Mouse (Mus musculus) C2C12 (cell line): Measurements from ENCODE around the gene Zfp316.

Experiments
- CTCF ChIP-seq: IDR thresholded peaks from one replicate; pipeline ENCODE4 v1.5.1; 2011; ENCODE audit not compliant: control insufficient read depth, insufficient read depth, insufficient read length
- MAX ChIP-seq: IDR thresholded peaks from one replicate; pipeline ENCODE4 v1.6.1; 2011; ENCODE audit warnings: mild to moderate bottlenecking, control low read depth
- MYOD1 ChIP-seq: IDR thresholded peaks from one replicate; pipeline ENCODE4 v1.6.1; 2011; ENCODE audit warnings: low read depth; ENCODE audit not compliant: control insufficient read depth, insufficient read length
- MYOG ChIP-seq: IDR thresholded peaks from one replicate; pipeline ENCODE4 v1.6.1; 2011; ENCODE audit not compliant: control insufficient read depth, insufficient read length; ENCODE audit errors: extremely low read depth
- USF1 ChIP-seq: IDR thresholded peaks from one replicate; pipeline ENCODE4 v1.6.1; 2011; ENCODE audit warnings: low read depth, mild to moderate bottlenecking, control low read depth, moderate library complexity

GRCm38 (mm10) chr5:143317288-143317610 lies 47.4 kb upstream of the Zfp316 start:
- TF ChIP-seq CTCF, result no peak
- TF ChIP-seq USF1, result no peak
- TF ChIP-seq MYOG, result no peak
- TF ChIP-seq MYOD1, result no peak
- no peak for TF ChIP-seq MAX
